Mouse (Mus musculus) heart, embryonic 15.5 days (tissue): ENCODE measurements at regions not wholly inside any gene's neighbourhood (a gene's known extent, or its start where the extent isn't known, plus 50 kb on each side); places are given as distances from the start of the nearest gene placed in this dataset.

Experiments
- ATAC-seq: fragments of 200-750 bp; cut with Nextera tagmentation; replicated peaks from 2 replicates; pipeline ENCODE4 v1.8.0; 2017; ENCODE audit warnings: low read depth, moderate TSS enrichment; ENCODE audit not compliant: insufficient number of reproducible peaks, insufficient read depth, low FRiP score
- H3K27ac ChIP-seq: fragments of 300-500 bp; sonication (generic); 2 replicates; pipeline ENCODE4 v1.5.1; 2015; ENCODE audit warnings: mild to moderate bottlenecking, inconsistent platforms
- H3K27me3 ChIP-seq: fragments of 300-500 bp; sonication (generic); 2 replicates; pipeline ENCODE4 v1.6.1; 2015; ENCODE audit warnings: inconsistent platforms
- H3K36me3 ChIP-seq: fragments of 300-500 bp; sonication (generic); 2 replicates; pipeline ENCODE4 v1.6.1; 2015; ENCODE audit warnings: mild to moderate bottlenecking, inconsistent platforms
- H3K4me1 ChIP-seq: fragments of 300-500 bp; sonication (generic); replicated peaks from 2 replicates; pipeline ENCODE4 v1.6.1; 2015; ENCODE audit warnings: inconsistent platforms
- H3K4me2 ChIP-seq: fragments of 300-500 bp; sonication (generic); 2 replicates; pipeline ENCODE4 v1.6.1; 2015; ENCODE audit warnings: inconsistent platforms, mild to moderate bottlenecking, moderate library complexity
- H3K4me3 ChIP-seq: fragments of 300-500 bp; sonication (generic); 2 replicates; pipeline ENCODE4 v1.5.1; 2015; ENCODE audit warnings: mild to moderate bottlenecking, inconsistent platforms
- H3K9ac ChIP-seq: fragments of 300-500 bp; sonication (generic); 2 replicates; pipeline ENCODE4 v1.6.1; 2015; ENCODE audit warnings: mild to moderate bottlenecking, inconsistent platforms
- H3K9me3 ChIP-seq: fragments of 300-500 bp; sonication (generic); replicated peaks from 2 replicates; pipeline ENCODE4 v1.6.1; 2016; ENCODE audit warnings: inconsistent platforms
- WGBS: fragments of 180-500 bp; shearing (Covaris S2); methylation state at CpG from one replicate; pipeline ENCODE4 v1.1.7; 2015; ENCODE audit warnings: mixed read lengths; 5-methylcytosine and 5-hydroxymethylcytosine counted together

GRCm38 (mm10) chr2:172648072-172648471 lies 98.7 kb downstream of the Tfap2c start:
- 61% methylated on average over 11 of the region's 11 CpGs for WGBS

GRCm38 (mm10) chr2:172660479-172660878 lies 111.1 kb downstream of the Tfap2c start:
- Histone ChIP-seq H3K9ac (no peak overlapping the region), H3K36me3 (no peaks in the 10 kb centered on the region), H3K4me2 (no peak overlapping the region), H3K4me3 (no peak overlapping the region), H3K27ac (no peak overlapping the region), H3K9me3 (no peaks in the 10 kb centered on the region), H3K27me3 (peaks cover 42% of the 10 kb centered on the region), H3K4me1 (peaks cover 5% of the 10 kb centered on the region; the same call in 1 of the 2 replicates)
- ATAC-seq, result no peak
- 63% methylated on average over 10 of the region's 10 CpGs for WGBS

More at GRCm38 (mm10) chr2:172648072-172648471, 98.7 kb downstream of the Tfap2c start:
- Histone ChIP-seq H3K4me3 (no peak overlapping the region), H3K27ac (no peak overlapping the region), H3K27me3 (0 out of 2 replicates have a peak, but pooled peaks cover 7% of the 10 kb centered on the region), H3K4me2 (no peak overlapping the region), H3K4me1 (peaks cover 14% of the 10 kb centered on the region), H3K9me3 (no peaks in the 10 kb centered on the region), H3K36me3 (no peaks in the 10 kb centered on the region), H3K9ac (no peak overlapping the region)
- ATAC-seq, result no peak

GRCm38 (mm10) chr2:172660916-172661315 lies 111.5 kb downstream of the Tfap2c start:
- H3K4me3 ChIP-seq, result no peak overlapping the region
- no peak overlapping the region for H3K4me2 ChIP-seq
- 21% methylated on average over 7 of the region's 7 CpGs for WGBS
- H3K9me3 ChIP-seq, result no peaks in the 10 kb centered on the region
- H3K36me3 ChIP-seq, result no peaks in the 10 kb centered on the region
- H3K27me3 ChIP-seq, result peaks cover 42% of the 10 kb centered on the region
- H3K9ac ChIP-seq, result no peak overlapping the region
- ATAC-seq, result no peak
- H3K27ac ChIP-seq, result no peak overlapping the region
- H3K4me1 ChIP-seq, result peaks cover 5% of the 10 kb centered on the region; the same call in 1 of the 2 replicates

DNA sequence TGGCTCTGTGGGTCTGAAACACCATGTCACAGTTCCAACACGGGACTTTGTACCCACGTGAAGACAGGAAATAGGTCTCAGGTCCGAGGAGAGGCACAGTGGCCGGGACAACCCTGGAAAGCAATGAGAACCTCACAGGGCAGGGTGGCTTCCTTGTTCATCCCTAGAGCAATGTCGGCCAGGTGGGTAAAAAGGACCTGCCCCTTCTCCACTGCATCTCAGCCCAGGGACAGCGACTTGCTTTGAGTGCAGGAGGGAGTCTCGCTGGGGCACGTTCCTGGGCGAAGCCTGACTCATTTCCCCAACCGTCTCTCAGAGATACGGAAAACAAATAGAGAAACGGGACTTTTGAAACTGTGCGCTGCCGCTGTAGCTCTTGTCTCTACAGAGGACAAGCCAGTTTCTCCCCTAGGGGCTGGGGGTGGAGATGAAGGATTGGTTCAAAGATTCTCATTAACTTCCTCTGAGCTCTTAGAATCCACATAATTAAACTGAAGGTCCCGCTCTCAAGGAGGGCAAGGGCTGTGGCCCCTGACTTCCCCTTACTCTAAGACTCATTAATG lies 112.1 kb downstream of the Tfap2c start:
- ATAC-seq, result no peak
- peaks cover 5% of the 10 kb centered on the region; the same call in 1 of the 2 replicates for H3K4me1 ChIP-seq
- H3K27me3 ChIP-seq, result peaks cover 42% of the 10 kb centered on the region
- 0 out of 2 replicates have a peak overlapping the region, but pooled peaks have one; percentile 3 for H3K4me3 ChIP-seq
- H3K9me3 ChIP-seq, result no peaks in the 10 kb centered on the region
- 7% methylated on average over 15 of the region's 15 CpGs for WGBS
- no peaks in the 10 kb centered on the region for H3K36me3 ChIP-seq
- no peak overlapping the region for H3K27ac ChIP-seq
- H3K9ac ChIP-seq, result no peak overlapping the region
- no peak overlapping the region for H3K4me2 ChIP-seq

DNA sequence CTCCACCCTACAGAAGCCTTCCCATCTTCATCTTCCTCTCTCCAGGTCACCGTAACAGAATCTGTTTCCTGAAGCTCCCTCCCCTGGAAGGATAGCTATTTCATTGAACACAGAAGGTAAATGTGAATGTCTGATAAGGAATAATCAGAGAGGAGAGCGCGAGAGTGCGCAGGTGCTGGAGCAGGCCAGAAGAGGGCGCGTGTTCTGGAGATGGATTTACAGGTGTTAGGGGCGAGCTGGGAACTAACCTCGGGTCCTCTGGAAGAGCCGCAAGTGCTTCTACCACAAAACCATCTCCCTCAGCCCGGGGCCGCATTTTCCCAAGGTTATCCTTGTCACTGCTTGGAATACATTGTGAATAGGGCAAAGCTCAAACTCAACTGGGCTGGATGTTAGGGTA lies 112.8 kb downstream of the Tfap2c start:
- no peaks in the 10 kb centered on the region for H3K9me3 ChIP-seq
- H3K4me3 ChIP-seq, result no peak overlapping the region
- no peak overlapping the region for H3K4me2 ChIP-seq
- ATAC-seq, result no peak
- H3K9ac ChIP-seq, result no peak overlapping the region
- 54% methylated on average over 11 of the region's 11 CpGs for WGBS
- no peaks in the 10 kb centered on the region for H3K36me3 ChIP-seq
- H3K27ac ChIP-seq, result no peak overlapping the region
- H3K4me1 ChIP-seq, result peaks cover 5% of the 10 kb centered on the region; the same call in 1 of the 2 replicates
- peaks cover 42% of the 10 kb centered on the region for H3K27me3 ChIP-seq

- Histone ChIP-seq H3K4me1 (peaks cover 5% of the 10 kb centered on the region; the same call in 1 of the 2 replicates), H3K27me3 (peaks cover 42% of the 10 kb centered on the region), H3K9ac (no peak overlapping the region), H3K9me3 (no peaks in the 10 kb centered on the region), H3K4me3 (no peak overlapping the region), H3K27ac (no peak overlapping the region), H3K4me2 (no peak overlapping the region), H3K36me3 (no peaks in the 10 kb centered on the region)
- WGBS, result 13% methylated on average over 6 of the region's 6 CpGs
- ATAC-seq, result no peak
Observed at GRCm38 (mm10) chr2:172663681-172664080, 114.3 kb downstream of the Tfap2c start.

GRCm38 (mm10) chr2:172673081-172673480 lies 123.7 kb downstream of the Tfap2c start:
- Histone ChIP-seq H3K9ac (no peak overlapping the region), H3K4me2 (no peak overlapping the region), H3K4me1 (no peaks in the 10 kb centered on the region), H3K4me3 (no peak overlapping the region), H3K27me3 (0 out of 2 replicates have a peak, but pooled peaks cover 4% of the 10 kb centered on the region), H3K27ac (no peak overlapping the region), H3K9me3 (no peaks in the 10 kb centered on the region), H3K36me3 (no peaks in the 10 kb centered on the region)
- no peak for ATAC-seq
- WGBS, result 20% methylated on average over 2 of the region's 2 CpGs

GRCm38 (mm10) chr2:172674641-172675040 lies 125.2 kb downstream of the Tfap2c start:
- H3K4me3 ChIP-seq, result no peak overlapping the region
- no peaks in the 10 kb centered on the region for H3K36me3 ChIP-seq
- H3K27me3 ChIP-seq, result 0 out of 2 replicates have a peak, but pooled peaks cover 4% of the 10 kb centered on the region
- no peaks in the 10 kb centered on the region for H3K9me3 ChIP-seq
- H3K4me1 ChIP-seq, result no peaks in the 10 kb centered on the region
- no peak overlapping the region for H3K9ac ChIP-seq
- WGBS, result 73% methylated on average over 8 of the region's 8 CpGs
- ATAC-seq, result no peak
- H3K27ac ChIP-seq, result no peak overlapping the region
- H3K4me2 ChIP-seq, result no peak overlapping the region

DNA sequence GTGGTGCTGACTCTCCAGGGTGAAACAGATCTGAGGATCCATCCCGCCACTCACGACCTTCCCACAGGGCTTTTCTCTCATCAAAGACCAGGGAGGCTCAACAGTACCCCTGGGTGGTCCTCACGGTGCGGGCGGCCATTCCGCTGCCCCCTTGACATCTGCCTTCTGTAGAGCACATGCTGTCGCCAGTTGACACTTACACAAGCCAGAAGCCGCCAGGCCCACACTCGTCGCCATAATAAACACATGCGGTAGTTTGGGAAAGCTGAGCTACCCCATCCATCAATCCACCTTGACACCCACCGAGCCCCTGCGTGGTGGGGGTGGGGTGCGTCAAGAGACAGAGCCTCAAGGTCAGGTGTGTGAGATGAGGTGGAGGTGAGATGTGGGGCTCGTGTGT lies 125.7 kb downstream of the Tfap2c start:
- Histone ChIP-seq H3K4me2 (no peak overlapping the region), H3K9me3 (no peaks in the 10 kb centered on the region), H3K36me3 (no peaks in the 10 kb centered on the region), H3K27ac (no peak overlapping the region), H3K4me1 (no peaks in the 10 kb centered on the region), H3K27me3 (0 out of 2 replicates have a peak, but pooled peaks cover 4% of the 10 kb centered on the region), H3K4me3 (no peak overlapping the region), H3K9ac (no peak overlapping the region)
- 33% methylated on average over 15 of the region's 15 CpGs for WGBS
- ATAC-seq, result no peak

- Histone ChIP-seq H3K4me2 (no peak overlapping the region), H3K27me3 (no peaks in the 10 kb centered on the region), H3K27ac (no peak overlapping the region), H3K36me3 (no peaks in the 10 kb centered on the region), H3K9me3 (no peaks in the 10 kb centered on the region), H3K4me3 (no peak overlapping the region), H3K9ac (no peak overlapping the region), H3K4me1 (no peaks in the 10 kb centered on the region)
- ATAC-seq, result no peak
- WGBS, result 72% methylated on average over 1 of the region's 1 CpGs
Observed at GRCm38 (mm10) chr2:172690196-172690595, 140.8 kb downstream of the Tfap2c start.

GRCm38 (mm10) chr2:172690931-172691651 lies 141.7 kb downstream of the Tfap2c start:
- H3K4me1 ChIP-seq, result no peaks in the 10 kb centered on the region
- H3K4me2 ChIP-seq, result no peak overlapping the region
- ATAC-seq, result no peak
- WGBS, result 68% methylated on average over 9 of the region's 9 CpGs
- H3K27ac ChIP-seq, result no peak overlapping the region
- H3K4me3 ChIP-seq, result no peak overlapping the region
- no peaks in the 10 kb centered on the region for H3K36me3 ChIP-seq
- H3K9ac ChIP-seq, result no peak overlapping the region
- H3K27me3 ChIP-seq, result no peaks in the 10 kb centered on the region
- no peaks in the 10 kb centered on the region for H3K9me3 ChIP-seq

DNA sequence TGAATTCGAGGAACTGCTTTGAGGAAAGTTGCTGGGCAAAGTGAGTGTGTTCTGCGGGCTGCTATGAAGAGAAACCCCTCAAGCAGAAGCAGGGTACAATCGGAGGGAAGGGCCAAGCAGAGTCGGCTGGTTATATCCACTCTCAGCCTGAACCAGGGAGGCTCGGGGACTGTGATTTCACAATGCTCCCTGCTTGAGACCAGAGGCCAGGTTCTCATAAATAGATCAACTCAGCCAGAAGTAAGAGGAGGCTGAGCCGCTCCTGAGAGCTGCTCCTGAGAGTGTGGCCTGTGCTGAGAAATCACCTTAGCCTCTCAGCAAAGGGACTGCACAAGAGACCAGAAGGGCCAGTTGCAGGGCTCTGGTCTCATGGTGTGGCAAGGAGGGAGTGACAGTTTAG lies 149.6 kb downstream of the Tfap2c start:
- Histone ChIP-seq H3K36me3 (no peaks in the 10 kb centered on the region), H3K4me2 (no peak overlapping the region), H3K27me3 (no peaks in the 10 kb centered on the region), H3K9me3 (no peaks in the 10 kb centered on the region), H3K4me1 (no peaks in the 10 kb centered on the region), H3K27ac (no peak overlapping the region), H3K4me3 (no peak overlapping the region), H3K9ac (no peak overlapping the region)
- ATAC-seq, result no peak
- 74% methylated on average over 6 of the region's 6 CpGs for WGBS
